27 mouse cellular contexts compared by ENCODE assay signal in genomic region chr2:6704342-6704741, GRCm38 (mm10).
A peak's percentile ranks its signal among the peaks of the same experiment; 100 is the strongest.
DNase-seq lines count a peak whose midpoint lies in the region; ATAC-seq and TF ChIP-seq lines count a peak whose summit lies in the region.
"Had no signal": no experiment of that assay in that cellular context is flagged by ENCODE, and none has a peak within 500 bp of the region (broad histone marks: within the 10 kb centered on the region; RNA-seq: fewer than 3 reads in every experiment).

No protein-coding gene starts in this region.

- no peak overlapping the region for H3K9ac ChIP-seq in liver, embryonic 12.5 days
- H3K9ac ChIP-seq in liver, postnatal 0 days (replicated peaks): no peak overlapping the region
- no peak overlapping the region for H3K9ac ChIP-seq in midbrain, embryonic 13.5 days (replicated peaks)
- H3K9ac ChIP-seq: embryonic facial prominence, embryonic 13.5 days; forebrain, embryonic 15.5 days; heart, embryonic 15.5 days; intestine, embryonic 15.5 days had no signal

- no peak overlapping the region for H3K4me3 ChIP-seq in spleen, adult 2 months (ENCODE audit: extremely low read depth, insufficient read depth, insufficient read length)
- no peak overlapping the region for H3K4me3 ChIP-seq in liver, embryonic 12.5 days
- no peak overlapping the region for H3K4me3 ChIP-seq in liver, postnatal 0 days (ENCODE audit: low read depth, low read length)
- H3K4me3 ChIP-seq in midbrain, embryonic 13.5 days (replicated peaks): no peak overlapping the region
- H3K4me3 ChIP-seq in lung, adult 2 months (replicated peaks; ENCODE audit: extremely low read depth, low read depth, low read length): no peak overlapping the region
- H3K4me3 ChIP-seq: embryonic facial prominence, embryonic 13.5 days; forebrain, embryonic 10.5 days; forebrain, embryonic 15.5 days; heart, embryonic 10.5 days; heart, embryonic 15.5 days; intestine, embryonic 15.5 days had no signal

- peak; percentile 72 for TF ChIP-seq EP300 in liver, postnatal 0 days (IDR thresholded peaks at IDR 0.05; ENCODE audit: low read depth)

- no peak overlapping the region for H3K4me2 ChIP-seq in liver, embryonic 12.5 days
- H3K4me2 ChIP-seq in liver, postnatal 0 days (ENCODE audit: low read depth, low read length): no peak overlapping the region
- H3K4me2 ChIP-seq in midbrain, embryonic 13.5 days (replicated peaks): no peak overlapping the region
- H3K4me2 ChIP-seq: embryonic facial prominence, embryonic 13.5 days; forebrain, embryonic 15.5 days; heart, embryonic 15.5 days; intestine, embryonic 15.5 days had no signal

- no peak for DNase-seq in spleen, adult 2 months (ENCODE audit: low read depth in 1 of 2, low spot score in 2 of 2)
- no peak for DNase-seq in spleen, postnatal 4 days (ENCODE audit: low spot score in 2 of 2)
- DNase-seq in liver, postnatal 0 days: no peak
- no peak for DNase-seq in lung, adult 2 months
- DNase-seq in lung, postnatal 25 days (ENCODE audit: low spot score): no peak
- DNase-seq: adrenal gland, adult 8-10 months; cerebellum, adult 8-10 months; gastrocnemius, postnatal 25 days; kidney, adult 2 months; kidney, postnatal 36 days; layer of hippocampus, postnatal 36 days; midbrain, embryonic 14.5 days; retina, postnatal 1 day; right cerebral cortex, postnatal 14 days had no signal

- TF ChIP-seq CTCF in spleen, adult 2 months (IDR thresholded peaks at IDR 0.05; ENCODE audit: extremely low read depth, insufficient read depth, insufficient read length, insufficient replicate concordance): no peak
- TF ChIP-seq CTCF in liver, postnatal 0 days (IDR thresholded peaks at IDR 0.05; ENCODE audit: low read depth): no peak
- no peak for TF ChIP-seq CTCF in lung, adult 2 months (IDR thresholded peaks at IDR 0.05; ENCODE audit: insufficient read depth, low read length)

- no peaks in the 10 kb centered on the region for H3K27me3 ChIP-seq in spleen, adult 2 months (ENCODE audit: control insufficient read depth, insufficient read depth, low read length)
- no peaks in the 10 kb centered on the region for H3K27me3 ChIP-seq in liver, embryonic 12.5 days (replicated peaks)
- no peaks in the 10 kb centered on the region for H3K27me3 ChIP-seq in liver, postnatal 0 days (ENCODE audit: insufficient read depth, low read length)
- H3K27me3 ChIP-seq in midbrain, embryonic 13.5 days: no peaks in the 10 kb centered on the region
- H3K27me3 ChIP-seq: embryonic facial prominence, embryonic 13.5 days; forebrain, embryonic 15.5 days; heart, embryonic 15.5 days; intestine, embryonic 15.5 days had no signal

- H3K27ac ChIP-seq in spleen, adult 2 months (ENCODE audit: insufficient read depth, low read length): peak overlapping the region; percentile 80
- H3K27ac ChIP-seq in liver, embryonic 12.5 days: no peak overlapping the region
- H3K27ac ChIP-seq in liver, postnatal 0 days (ENCODE audit: low read depth): no peak overlapping the region
- no peak overlapping the region for H3K27ac ChIP-seq in midbrain, embryonic 13.5 days
- H3K27ac ChIP-seq: embryonic facial prominence, embryonic 13.5 days; forebrain, embryonic 10.5 days; forebrain, embryonic 15.5 days; heart, embryonic 10.5 days; heart, embryonic 15.5 days; hindbrain, postnatal 0 days; intestine, embryonic 15.5 days; stomach, postnatal 0 days had no signal

- 70% methylated on average over 7 of the region's 7 CpGs for WGBS in spleen, adult 2 months
- WGBS in liver, embryonic 12.5 days (ENCODE audit: insufficient replicate concordance): 31% methylated on average over 7 of the region's 7 CpGs
- WGBS in liver, postnatal 0 days (ENCODE audit: insufficient replicate concordance): 54% methylated on average over 7 of the region's 7 CpGs
- 94% methylated on average over 7 of the region's 7 CpGs for WGBS in midbrain, embryonic 13.5 days
- 72% methylated on average over 7 of the region's 7 CpGs for WGBS in lung, adult 2 months

- ATAC-seq in liver, embryonic 12.5 days: peak; percentile 57
- no peak for ATAC-seq in liver, postnatal 0 days
- ATAC-seq in midbrain, embryonic 13.5 days: no peak
- ATAC-seq: activated CD4-positive, CD25-positive, alpha-beta regulatory T cell, adult 4 months; CD4-positive, CD25-positive, alpha-beta regulatory T cell, adult 4 months; forebrain, embryonic 15.5 days; hindbrain, postnatal 0 days; intestine, embryonic 15.5 days; lung, postnatal 0 days had no signal

- TF ChIP-seq POLR2A in spleen, adult 2 months (IDR thresholded peaks at IDR 0.05; ENCODE audit: low read depth, low read length): no peak
- TF ChIP-seq POLR2A in lung, adult 2 months (IDR thresholded peaks at IDR 0.05; ENCODE audit: borderline replicate concordance, extremely low read depth, low read depth, low read length): no peak

- H3K4me1 ChIP-seq in spleen, adult 2 months (ENCODE audit: control insufficient read depth, insufficient read depth, insufficient read length): peaks cover 33% of the 10 kb centered on the region
- peaks cover 30% of the 10 kb centered on the region for H3K4me1 ChIP-seq in liver, embryonic 12.5 days
- peaks cover 23% of the 10 kb centered on the region for H3K4me1 ChIP-seq in liver, postnatal 0 days (ENCODE audit: insufficient read depth)
- peaks cover 20% of the 10 kb centered on the region for H3K4me1 ChIP-seq in midbrain, embryonic 13.5 days (replicated peaks)
- peaks cover 1% of the 10 kb centered on the region; the same call in 1 of the 2 replicates for H3K4me1 ChIP-seq in lung, adult 2 months (ENCODE audit: control insufficient read depth, insufficient read depth, low read length)
- H3K4me1 ChIP-seq: intestine, embryonic 15.5 days had no signal

- H3K9me3 ChIP-seq in liver, embryonic 12.5 days (replicated peaks): no peaks in the 10 kb centered on the region
- no peaks in the 10 kb centered on the region for H3K9me3 ChIP-seq in liver, postnatal 0 days (ENCODE audit: low read length)
- no peaks in the 10 kb centered on the region for H3K9me3 ChIP-seq in midbrain, embryonic 13.5 days
- H3K9me3 ChIP-seq: embryonic facial prominence, embryonic 13.5 days; forebrain, embryonic 10.5 days; forebrain, embryonic 15.5 days; heart, embryonic 10.5 days; heart, embryonic 15.5 days; intestine, embryonic 15.5 days had no signal

- peaks cover 5% of the 10 kb centered on the region for H3K36me3 ChIP-seq in spleen, adult 2 months (ENCODE audit: control insufficient read depth, insufficient read depth, low read length)
- no peaks in the 10 kb centered on the region for H3K36me3 ChIP-seq in liver, embryonic 12.5 days
- H3K36me3 ChIP-seq in liver, postnatal 0 days (replicated peaks; ENCODE audit: insufficient read depth, low read length): 0 out of 2 replicates have a peak, but pooled peaks cover 2% of the 10 kb centered on the region
- no peaks in the 10 kb centered on the region for H3K36me3 ChIP-seq in midbrain, embryonic 13.5 days
- H3K36me3 ChIP-seq: embryonic facial prominence, embryonic 13.5 days; forebrain, embryonic 10.5 days; forebrain, embryonic 15.5 days; heart, embryonic 10.5 days; heart, embryonic 15.5 days; intestine, embryonic 15.5 days had no signal
